Mouse (Mus musculus): ENCODE data around the gene Plek. TPM values are rescaled to one million over a fixed set of nuclear protein-coding genes. Genes with fewer than 3 reads are reported as not detected.
A peak's percentile ranks its signal among the peaks of the same experiment; 100 is the strongest.
"Not testable (repeated sequence)": the region's sequence is repeated elsewhere in the genome, so short reads cannot be mapped to it uniquely, and the experiment has no call there.

The Plek gene
- polyA plus RNA-seq (2014; fragmentation: Nextera tagmentation; extraction: Ambion mirVana) = 59.8 and 66.0 TPM in 2 replicates

GRCm38 (mm10) chr11:17051545-17052475 lies at the start of gene Plek, which contains the start of gene Cnrip1:
Gene Plek (minus strand): TSS chr11:17052381.
Gene Cnrip1 (plus strand): TSS chr11:17051586.
- no peaks in the 10 kb centered on the region for H3K4me1 ChIP-seq (replicated peaks; ENCODE audit: control insufficient read depth, insufficient read depth, low read length)
- H3K4me2 ChIP-seq = peak within 1 kb of the TSS; percentile 64
- ATAC-seq (replicated peaks; ENCODE audit: low FRiP score) (peak; percentile 71), DNase-seq (ENCODE audit: low spot score) (peak; percentile 56)
- no peaks in the 10 kb centered on the region for H3K36me3 ChIP-seq (ENCODE audit: control insufficient read depth, insufficient read depth, low read length)
- H3K27me3 ChIP-seq (replicated peaks; ENCODE audit: control insufficient read depth, insufficient read depth, low read length) = no peaks in the 10 kb centered on the region
- H3K27ac ChIP-seq (ENCODE audit: low read depth, low read length) = no peak within 1 kb of the TSS; the same call in 1 of the 2 replicates
- H3K9ac ChIP-seq (ENCODE audit: low read depth, low read length) = peak within 1 kb of the TSS; percentile 30; the same call in 1 of the 2 replicates
- WGBS = under 1% methylated on average over 38 of the region's 38 CpGs
- H3K4me3 ChIP-seq (ENCODE audit: low read depth, low read length) = peak within 1 kb of the TSS; percentile 43
- H3K9me3 ChIP-seq (ENCODE audit: control insufficient read depth, low read length) = no peaks in the 10 kb centered on the region

GRCm38 (mm10) chr11:17086106-17086505 lies 33.9 kb upstream of the Plek start:
- H3K9me3 ChIP-seq (ENCODE audit: control insufficient read depth, low read length) = no peaks in the 10 kb centered on the region
- no peaks in the 10 kb centered on the region for H3K27me3 ChIP-seq (replicated peaks; ENCODE audit: control insufficient read depth, insufficient read depth, low read length)
- no peak overlapping the region for H3K27ac ChIP-seq (ENCODE audit: low read depth, low read length)
- no peaks in the 10 kb centered on the region for H3K36me3 ChIP-seq (ENCODE audit: control insufficient read depth, insufficient read depth, low read length)
- H3K4me1 ChIP-seq (replicated peaks; ENCODE audit: control insufficient read depth, insufficient read depth, low read length) = no peaks in the 10 kb centered on the region
- WGBS = 25% methylated on average over 5 of the region's 5 CpGs
- no peak for DNase-seq (ENCODE audit: low spot score)
- no peak overlapping the region for H3K4me3 ChIP-seq (ENCODE audit: low read depth, low read length)
- no peak overlapping the region for H3K4me2 ChIP-seq
- H3K9ac ChIP-seq (ENCODE audit: low read depth, low read length) = no peak overlapping the region
- ATAC-seq (replicated peaks; ENCODE audit: low FRiP score) = no peak; the same call in 1 of the 2 replicates

- ATAC-seq (replicated peaks; ENCODE audit: low FRiP score) = no peak
- no peaks in the 10 kb centered on the region for H3K27me3 ChIP-seq (replicated peaks; ENCODE audit: control insufficient read depth, insufficient read depth, low read length)
- H3K36me3 ChIP-seq (ENCODE audit: control insufficient read depth, insufficient read depth, low read length) = no peaks in the 10 kb centered on the region
- no peaks in the 10 kb centered on the region for H3K9me3 ChIP-seq (ENCODE audit: control insufficient read depth, low read length)
- H3K4me1 ChIP-seq (replicated peaks; ENCODE audit: control insufficient read depth, insufficient read depth, low read length) = no peaks in the 10 kb centered on the region
- DNase-seq (ENCODE audit: low spot score) = no peak
- H3K4me2 ChIP-seq = no peak overlapping the region
- no peak overlapping the region for H3K4me3 ChIP-seq (ENCODE audit: low read depth, low read length)
- H3K9ac ChIP-seq (ENCODE audit: low read depth, low read length) = no peak overlapping the region
- H3K27ac ChIP-seq (ENCODE audit: low read depth, low read length) = no peak overlapping the region
- WGBS = 66% methylated on average over 1 of the region's 1 CpGs
Measured at GRCm38 (mm10) chr11:17083866-17084265, 31.7 kb upstream of the Plek start.

GRCm38 (mm10) chr11:17083455-17083854 lies 31.3 kb upstream of the Plek start:
- Histone ChIP-seq H3K9ac (ENCODE audit: low read depth, low read length) (no peak overlapping the region), H3K9me3 (ENCODE audit: control insufficient read depth, low read length) (no peaks in the 10 kb centered on the region), H3K36me3 (ENCODE audit: control insufficient read depth, insufficient read depth, low read length) (no peaks in the 10 kb centered on the region), H3K27ac (ENCODE audit: low read depth, low read length) (no peak overlapping the region), H3K4me3 (ENCODE audit: low read depth, low read length) (no peak overlapping the region), H3K4me2 (no peak overlapping the region), H3K27me3 (replicated peaks; ENCODE audit: control insufficient read depth, insufficient read depth, low read length) (no peaks in the 10 kb centered on the region), H3K4me1 (replicated peaks; ENCODE audit: control insufficient read depth, insufficient read depth, low read length) (no peaks in the 10 kb centered on the region)
- 94% methylated on average over 3 of the region's 3 CpGs for WGBS
- DNase-seq (ENCODE audit: low spot score) = no peak
- ATAC-seq (replicated peaks; ENCODE audit: low FRiP score) = no peak

- H3K36me3 ChIP-seq (ENCODE audit: control insufficient read depth, insufficient read depth, low read length) = no peaks in the 10 kb centered on the region
- H3K27ac ChIP-seq (ENCODE audit: low read depth, low read length) = no peak overlapping the region
- no peaks in the 10 kb centered on the region for H3K27me3 ChIP-seq (replicated peaks; ENCODE audit: control insufficient read depth, insufficient read depth, low read length)
- H3K4me1 ChIP-seq (replicated peaks; ENCODE audit: control insufficient read depth, insufficient read depth, low read length) = no peaks in the 10 kb centered on the region
- H3K4me3 ChIP-seq (ENCODE audit: low read depth, low read length) = no peak overlapping the region
- ATAC-seq (replicated peaks; ENCODE audit: low FRiP score) (no peak), DNase-seq (ENCODE audit: low spot score) (no peak)
- WGBS = 67% methylated on average over 2 of the region's 2 CpGs
- no peak overlapping the region for H3K9ac ChIP-seq (ENCODE audit: low read depth, low read length)
- H3K4me2 ChIP-seq = no peak overlapping the region
- no peaks in the 10 kb centered on the region for H3K9me3 ChIP-seq (ENCODE audit: control insufficient read depth, low read length)
Measured at GRCm38 (mm10) chr11:17082953-17083352, 30.8 kb upstream of the Plek start.

GRCm38 (mm10) chr11:17082086-17082485 lies 29.9 kb upstream of the Plek start:
- Histone ChIP-seq H3K4me2 (no peak overlapping the region), H3K27ac (ENCODE audit: low read depth, low read length) (no peak overlapping the region), H3K9me3 (ENCODE audit: control insufficient read depth, low read length) (no peaks in the 10 kb centered on the region), H3K9ac (ENCODE audit: low read depth, low read length) (no peak overlapping the region), H3K36me3 (ENCODE audit: control insufficient read depth, insufficient read depth, low read length) (no peaks in the 10 kb centered on the region), H3K4me1 (replicated peaks; ENCODE audit: control insufficient read depth, insufficient read depth, low read length) (no peaks in the 10 kb centered on the region), H3K27me3 (replicated peaks; ENCODE audit: control insufficient read depth, insufficient read depth, low read length) (no peaks in the 10 kb centered on the region), H3K4me3 (ENCODE audit: low read depth, low read length) (no peak overlapping the region)
- ATAC-seq (replicated peaks; ENCODE audit: low FRiP score) (no peak), DNase-seq (ENCODE audit: low spot score) (no peak)
- WGBS = 54% methylated on average over 3 of the region's 3 CpGs

GRCm38 (mm10) chr11:17075656-17076055 lies 23.5 kb upstream of the Plek start:
- no peaks in the 10 kb centered on the region for H3K36me3 ChIP-seq (ENCODE audit: control insufficient read depth, insufficient read depth, low read length)
- no peak overlapping the region for H3K4me3 ChIP-seq (ENCODE audit: low read depth, low read length)
- H3K4me1 ChIP-seq (replicated peaks; ENCODE audit: control insufficient read depth, insufficient read depth, low read length) = no peaks in the 10 kb centered on the region
- no peaks in the 10 kb centered on the region for H3K27me3 ChIP-seq (replicated peaks; ENCODE audit: control insufficient read depth, insufficient read depth, low read length)
- no peaks in the 10 kb centered on the region for H3K9me3 ChIP-seq (ENCODE audit: control insufficient read depth, low read length)
- H3K4me2 ChIP-seq = no peak overlapping the region
- no peak for DNase-seq (ENCODE audit: low spot score)
- H3K9ac ChIP-seq (ENCODE audit: low read depth, low read length) = no peak overlapping the region
- 83% methylated on average over 2 of the region's 2 CpGs for WGBS
- ATAC-seq (replicated peaks; ENCODE audit: low FRiP score) = no peak
- H3K27ac ChIP-seq (ENCODE audit: low read depth, low read length) = no peak overlapping the region

GRCm38 (mm10) chr11:17069360-17069759 lies 17.2 kb upstream of the Plek start:
- not testable (repeated sequence) for H3K9ac ChIP-seq (ENCODE audit: low read depth, low read length); H3K27ac ChIP-seq (ENCODE audit: low read depth, low read length); H3K36me3 ChIP-seq (ENCODE audit: control insufficient read depth, insufficient read depth, low read length); H3K9me3 ChIP-seq (ENCODE audit: control insufficient read depth, low read length); H3K4me2 ChIP-seq; ATAC-seq (replicated peaks; ENCODE audit: low FRiP score); H3K4me3 ChIP-seq (ENCODE audit: low read depth, low read length); H3K27me3 ChIP-seq (replicated peaks; ENCODE audit: control insufficient read depth, insufficient read depth, low read length); H3K4me1 ChIP-seq (replicated peaks; ENCODE audit: control insufficient read depth, insufficient read depth, low read length); DNase-seq (ENCODE audit: low spot score)
- whole genome bisulfite sequencing = 82% methylated on average over 2 of the region's 2 CpGs
